Mouse (Mus musculus) liver, embryonic 11.5 days (tissue): ENCODE data around the gene Col24a1. TPM values are rescaled to one million over a fixed set of nuclear protein-coding genes. Genes with fewer than 3 reads are reported as not detected.

Experiments used
- ATAC-seq: fragments of 200-750 bp; cut with Nextera tagmentation; replicated peaks from 2 replicates; pipeline ENCODE4 v1.8.0; 2017; ENCODE audit warnings: moderate number of reproducible peaks, mild to moderate bottlenecking, moderate TSS enrichment, moderate library complexity; ENCODE audit not compliant: low FRiP score
- DNase-seq: peaks from one replicate; pipeline ENCODE4 v3.0.0-alpha.2; 2017; ENCODE audit warnings: low spot score
- H3K27ac ChIP-seq: fragments of 300-500 bp; sonication (generic); 2 replicates; pipeline ENCODE4 v1.5.1; 2014; ENCODE audit warnings: mild to moderate bottlenecking, low read depth, low read length, control low read depth
- H3K27me3 ChIP-seq: fragments of 300-500 bp; sonication (generic); replicated peaks from 2 replicates; pipeline ENCODE4 v1.6.1; 2014; ENCODE audit warnings: low read length, mixed read lengths; ENCODE audit not compliant: control insufficient read depth, insufficient read depth
- H3K36me3 ChIP-seq: fragments of 300-500 bp; sonication (generic); 2 replicates; pipeline ENCODE4 v1.6.1; 2014; ENCODE audit warnings: mild to moderate bottlenecking, low read length, moderate library complexity, mixed read lengths; ENCODE audit not compliant: control insufficient read depth, insufficient read depth
- H3K4me1 ChIP-seq: fragments of 300-500 bp; sonication (generic); replicated peaks from 2 replicates; pipeline ENCODE4 v1.6.1; 2014; ENCODE audit warnings: low read length, mixed read lengths; ENCODE audit not compliant: control insufficient read depth, insufficient read depth
- H3K4me2 ChIP-seq: fragments of 300-500 bp; sonication (generic); 2 replicates; pipeline ENCODE4 v1.6.1; 2014; ENCODE audit warnings: mild to moderate bottlenecking, control low read depth, moderate library complexity
- H3K4me3 ChIP-seq: fragments of 300-500 bp; sonication (generic); 2 replicates; pipeline ENCODE4 v1.5.1; 2014; ENCODE audit warnings: low read depth, low read length, control low read depth
- H3K9ac ChIP-seq: fragments of 300-500 bp; sonication (generic); 2 replicates; pipeline ENCODE4 v1.6.1; 2014; ENCODE audit warnings: low read depth, low read length, control low read depth
- H3K9me3 ChIP-seq: fragments of 300-500 bp; sonication (generic); 2 replicates; pipeline ENCODE4 v1.6.1; 2016; ENCODE audit warnings: low read length, inconsistent platforms, mixed read lengths; ENCODE audit not compliant: control insufficient read depth
- WGBS: fragments of 180-500 bp; shearing (Covaris S2); extraction: QIAGEN DNeasy Blood & Tissue Kit; methylation state at CpG from one replicate; pipeline ENCODE4 v1.1.7; 2014; 5-methylcytosine and 5-hydroxymethylcytosine counted together
- polyA plus RNA-seq: library from polyadenylated mRNA; unstranded; fragments of >200 nt; fragmentation: Nextera tagmentation; extraction: Ambion mirVana; gene quantifications from 2 replicates; pipeline ENCODE4 v1.2.1, GENCODE M21; 2014

Col24a1 gene
- polyA plus RNA-seq, 1 experiment from 2014 or later: 0.64 TPM

DNA sequence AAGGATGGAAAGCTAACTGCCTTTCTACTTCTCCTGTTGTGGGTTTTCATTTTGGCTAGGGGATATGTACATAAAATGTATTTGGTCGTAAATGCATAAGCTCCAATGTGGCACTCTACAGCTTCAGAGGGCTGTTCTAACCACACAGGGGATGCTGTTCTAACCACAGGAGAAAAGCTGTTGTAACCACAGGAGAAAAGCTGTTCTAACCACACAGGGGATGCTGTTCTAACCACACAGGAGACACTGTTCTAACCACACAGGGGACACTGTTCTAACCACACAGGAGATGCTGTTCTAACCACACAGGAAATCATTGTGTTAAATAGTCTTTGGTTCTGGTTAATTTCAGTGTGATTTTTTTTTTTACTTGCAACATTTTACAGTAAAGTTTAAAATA lies 245.6 kb downstream of the Col24a1 start:
- Histone ChIP-seq H3K4me2 (no peak overlapping the region), H3K36me3 (no peaks in the 10 kb centered on the region), H3K9me3 (no peaks in the 10 kb centered on the region), H3K27me3 (no peaks in the 10 kb centered on the region), H3K4me3 (no peak overlapping the region), H3K4me1 (no peaks in the 10 kb centered on the region), H3K27ac (no peak overlapping the region), H3K9ac (no peak overlapping the region)
- ATAC-seq (no peak), DNase-seq (no peak)
- 49% methylated on average over 1 of the region's 1 CpGs for WGBS

DNA sequence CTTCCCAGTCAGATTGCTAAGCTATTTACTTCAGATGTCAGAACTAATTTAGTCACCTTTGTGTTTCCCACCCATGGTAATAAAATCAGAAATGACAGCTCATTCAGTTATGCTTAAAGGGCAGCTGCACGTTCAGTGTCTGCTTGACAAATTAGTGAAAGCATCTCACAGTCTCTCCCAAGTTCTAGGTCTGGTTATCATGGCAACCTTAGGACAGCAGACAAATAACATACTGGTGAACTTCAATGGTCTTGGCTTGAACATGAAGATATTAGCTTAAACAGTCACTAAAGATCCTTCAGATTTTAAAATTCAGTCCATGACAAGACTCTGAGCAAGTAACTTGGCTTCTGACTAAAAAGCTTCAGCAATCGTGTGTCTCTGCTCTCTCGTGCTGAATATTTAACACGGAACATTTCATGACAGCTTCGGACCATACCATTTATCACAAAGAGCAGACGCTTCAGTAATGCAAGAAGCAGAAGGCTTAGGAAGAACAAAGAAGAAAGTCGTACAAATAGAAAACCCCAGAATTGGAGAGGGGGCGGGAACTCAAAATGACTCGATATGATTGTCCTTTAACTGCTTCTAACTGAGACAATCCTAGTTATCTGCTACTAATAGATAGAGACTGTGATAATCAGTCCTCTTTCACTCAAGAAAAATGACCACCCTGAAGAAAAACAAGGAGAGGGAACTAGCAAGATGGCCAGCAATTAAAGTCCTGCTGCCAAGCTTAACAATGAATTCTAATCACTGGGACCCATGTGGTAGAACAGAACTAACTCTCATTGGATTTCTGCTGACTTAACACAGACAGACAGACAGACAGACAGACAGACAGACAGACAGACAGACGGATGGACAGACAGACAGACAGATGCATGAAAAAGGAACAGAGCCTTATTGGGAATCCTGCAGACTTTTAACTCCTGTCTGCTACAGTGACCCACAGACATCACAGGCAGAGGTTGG lies 256.5 kb downstream of the Col24a1 start:
- Histone ChIP-seq H3K4me2 (no peak overlapping the region), H3K9ac (no peak overlapping the region), H3K4me3 (no peak overlapping the region), H3K27me3 (no peaks in the 10 kb centered on the region), H3K27ac (no peak overlapping the region), H3K36me3 (no peaks in the 10 kb centered on the region), H3K4me1 (no peaks in the 10 kb centered on the region), H3K9me3 (no peaks in the 10 kb centered on the region)
- DNase-seq (no peak), ATAC-seq (no peak)
- WGBS: 83% methylated on average over 10 of the region's 10 CpGs

DNA sequence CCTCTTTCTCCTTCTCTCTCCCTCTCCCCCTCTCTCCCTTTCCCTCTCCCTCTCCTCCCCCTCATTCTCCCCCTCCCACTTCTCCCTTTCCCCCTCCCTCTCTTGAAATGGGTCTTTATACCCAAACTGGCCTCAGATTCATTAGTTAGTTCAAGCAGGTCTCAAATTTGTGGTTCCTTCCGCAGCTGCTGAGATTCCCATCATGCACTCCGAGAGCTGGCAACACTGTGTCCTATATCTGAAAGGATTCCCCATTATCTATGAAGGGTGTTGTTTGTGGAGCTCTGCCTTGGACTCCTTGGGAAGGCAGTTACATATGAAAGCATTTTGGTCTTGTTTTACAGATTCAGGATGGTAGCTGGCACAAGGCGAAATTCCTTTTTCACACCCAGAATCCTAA lies 257.9 kb downstream of the Col24a1 start:
- no peak overlapping the region for H3K4me3 ChIP-seq
- no peak overlapping the region for H3K9ac ChIP-seq
- no peak overlapping the region for H3K4me2 ChIP-seq
- H3K9me3 ChIP-seq: no peaks in the 10 kb centered on the region
- ATAC-seq (no peak), DNase-seq (no peak)
- H3K27me3 ChIP-seq: no peaks in the 10 kb centered on the region
- 75% methylated on average over 3 of the region's 3 CpGs for WGBS
- no peaks in the 10 kb centered on the region for H3K4me1 ChIP-seq
- no peaks in the 10 kb centered on the region for H3K36me3 ChIP-seq
- H3K27ac ChIP-seq: no peak overlapping the region

DNA sequence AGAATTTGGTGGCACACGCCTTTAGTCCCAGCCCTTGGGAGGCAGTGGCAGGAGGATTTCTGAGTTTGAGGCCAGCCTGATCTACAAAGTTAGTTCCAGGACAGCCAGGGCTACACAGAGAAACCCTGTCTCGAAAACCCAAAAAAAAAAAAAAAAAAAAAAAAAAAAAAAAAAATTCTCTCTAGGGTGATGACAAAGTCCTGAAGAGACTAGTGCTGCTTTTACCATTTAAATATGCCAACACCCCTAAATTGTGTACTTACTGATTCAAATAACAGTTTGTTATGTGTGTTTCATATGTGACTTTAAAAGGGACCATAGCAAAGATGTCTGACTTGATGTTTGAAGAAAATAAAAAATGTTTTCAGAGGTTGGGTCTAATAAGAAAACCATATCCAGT lies 262.1 kb downstream of the Col24a1 start:
- Histone ChIP-seq H3K27me3 (no peaks in the 10 kb centered on the region), H3K36me3 (no peaks in the 10 kb centered on the region), H3K4me3 (no peak overlapping the region), H3K27ac (no peak overlapping the region), H3K9ac (no peak overlapping the region), H3K9me3 (no peaks in the 10 kb centered on the region), H3K4me2 (no peak overlapping the region), H3K4me1 (no peaks in the 10 kb centered on the region)
- WGBS: 59% methylated on average over 2 of the region's 2 CpGs
- DNase-seq (no peak), ATAC-seq (no peak)

DNA sequence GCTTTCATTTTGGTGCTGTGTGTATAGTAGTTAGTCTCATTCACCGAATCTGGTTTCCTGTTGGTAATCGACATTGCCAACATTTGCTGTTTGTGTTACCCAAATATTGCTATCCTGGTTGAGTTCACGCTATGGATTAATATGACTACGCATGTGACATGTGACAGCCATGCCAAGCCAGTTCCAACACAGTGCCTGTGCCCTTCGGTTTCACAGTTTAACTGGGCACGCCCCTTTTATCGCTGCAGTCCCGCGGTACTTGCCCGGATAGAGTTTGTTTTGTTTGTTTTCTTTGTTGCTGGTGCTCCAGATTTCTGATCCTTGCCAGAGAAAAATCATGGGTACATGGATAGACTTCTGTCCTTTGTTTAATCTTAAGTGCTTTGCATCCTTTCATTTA lies 263.9 kb downstream of the Col24a1 start:
- no peak for ATAC-seq
- Histone ChIP-seq H3K27ac (no peak overlapping the region), H3K4me2 (no peak overlapping the region), H3K9ac (no peak overlapping the region), H3K27me3 (no peaks in the 10 kb centered on the region), H3K36me3 (no peaks in the 10 kb centered on the region), H3K4me1 (no peaks in the 10 kb centered on the region), H3K4me3 (no peak overlapping the region), H3K9me3 (no peaks in the 10 kb centered on the region)
- DNase-seq: no peak
- 88% methylated on average over 10 of the region's 10 CpGs for WGBS

DNA sequence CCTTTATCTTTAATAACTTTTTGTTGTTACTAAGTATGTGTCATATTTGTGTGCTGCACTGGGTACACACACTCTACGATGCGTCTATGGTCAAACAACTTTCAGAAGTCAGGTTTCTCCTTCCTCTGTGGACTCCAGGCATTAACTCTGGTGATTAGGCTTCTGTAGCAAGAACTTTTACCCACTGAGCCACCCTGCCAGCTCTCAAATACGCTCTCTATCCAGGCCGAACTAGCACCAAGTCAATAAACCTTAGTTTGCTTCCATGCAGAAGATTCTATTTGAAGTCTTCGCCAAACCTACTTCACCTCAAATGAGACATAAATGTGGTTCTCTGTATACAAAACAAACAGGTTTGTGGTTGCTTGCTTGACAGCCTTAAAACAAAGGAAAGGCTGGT lies 267.4 kb downstream of the Col24a1 start:
- peaks cover 3% of the 10 kb centered on the region; the same call in 1 of the 2 replicates for H3K9me3 ChIP-seq
- no peak overlapping the region for H3K4me3 ChIP-seq
- ATAC-seq: no peak
- no peaks in the 10 kb centered on the region for H3K27me3 ChIP-seq
- H3K36me3 ChIP-seq: no peaks in the 10 kb centered on the region
- WGBS: 87% methylated on average over 5 of the region's 5 CpGs
- no peaks in the 10 kb centered on the region for H3K4me1 ChIP-seq
- DNase-seq: no peak
- H3K27ac ChIP-seq: no peak overlapping the region
- no peak overlapping the region for H3K9ac ChIP-seq
- no peak overlapping the region for H3K4me2 ChIP-seq

DNA sequence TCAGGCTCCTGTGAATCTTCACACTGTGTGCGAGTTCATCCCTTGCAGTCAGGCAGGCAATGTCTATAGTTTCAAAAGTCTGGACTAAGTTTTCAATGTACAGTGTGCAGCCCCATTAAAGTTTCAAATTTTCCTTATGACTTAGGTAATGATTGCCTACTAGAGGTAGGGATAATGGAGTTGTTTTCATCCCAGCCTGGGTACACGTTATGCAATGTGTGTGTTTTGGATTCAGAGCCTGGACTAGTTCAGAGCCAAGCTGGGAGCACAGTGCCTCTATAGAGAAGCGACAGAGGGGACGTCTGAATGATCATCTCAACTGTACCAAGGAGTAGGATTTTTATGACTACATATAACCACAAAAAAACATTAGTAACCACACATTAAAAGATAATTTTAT lies 267.8 kb downstream of the Col24a1 start:
- H3K4me2 ChIP-seq: no peak overlapping the region
- no peaks in the 10 kb centered on the region for H3K36me3 ChIP-seq
- no peak overlapping the region for H3K4me3 ChIP-seq
- H3K4me1 ChIP-seq: no peaks in the 10 kb centered on the region
- WGBS: 74% methylated on average over 4 of the region's 4 CpGs
- no peak overlapping the region for H3K27ac ChIP-seq
- peaks cover 3% of the 10 kb centered on the region; the same call in 1 of the 2 replicates for H3K9me3 ChIP-seq
- DNase-seq: no peak
- H3K27me3 ChIP-seq: no peaks in the 10 kb centered on the region
- no peak overlapping the region for H3K9ac ChIP-seq
- ATAC-seq: no peak

DNA sequence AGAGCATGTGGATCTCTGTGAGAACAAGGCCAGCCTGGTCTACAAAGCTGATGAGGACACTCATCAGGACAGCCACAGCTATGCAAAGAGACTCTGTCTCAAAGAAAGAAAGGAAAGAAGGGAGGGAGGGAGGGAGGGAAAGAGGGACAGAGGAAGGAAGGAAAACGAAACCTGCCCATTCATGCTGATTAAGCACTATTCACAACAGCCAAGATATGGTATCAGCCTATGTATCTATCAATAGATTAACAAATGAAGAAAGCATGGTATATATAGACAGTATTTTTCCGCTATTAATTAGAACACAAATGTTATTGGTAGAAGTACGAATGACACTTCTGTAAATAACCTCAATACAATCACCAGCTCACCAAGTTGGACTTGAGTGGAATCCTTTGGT lies 282.2 kb downstream of the Col24a1 start:
- no peak for DNase-seq
- no peaks in the 10 kb centered on the region for H3K27me3 ChIP-seq
- H3K9ac ChIP-seq: no peak overlapping the region
- H3K4me2 ChIP-seq: no peak overlapping the region
- peaks cover 10% of the 10 kb centered on the region for H3K4me1 ChIP-seq
- H3K27ac ChIP-seq: no peak overlapping the region
- H3K9me3 ChIP-seq: no peaks in the 10 kb centered on the region
- ATAC-seq: no peak
- no peak overlapping the region for H3K4me3 ChIP-seq
- WGBS: 78% methylated on average over 3 of the region's 3 CpGs
- H3K36me3 ChIP-seq: peaks cover 14% of the 10 kb centered on the region

DNA sequence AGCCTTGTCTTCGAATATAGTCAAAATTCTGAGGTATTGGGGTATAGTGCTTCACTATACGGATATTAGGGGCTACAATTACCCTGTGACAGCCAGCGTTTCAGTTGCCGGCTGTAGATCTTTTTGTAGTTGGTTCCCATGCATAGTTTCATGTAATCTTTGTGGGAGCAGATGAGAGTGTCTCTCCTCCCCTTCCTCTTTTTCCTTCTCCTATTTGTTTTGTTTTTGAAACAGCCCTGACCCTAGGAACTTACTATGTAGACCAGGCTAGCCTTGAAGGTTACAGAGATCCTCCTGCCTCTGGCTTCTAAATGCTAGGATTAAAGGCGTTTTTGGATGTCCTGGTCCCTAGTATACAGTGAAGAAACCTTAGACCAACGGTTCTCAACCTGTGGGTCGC lies 283.1 kb downstream of the Col24a1 start:
- no peaks in the 10 kb centered on the region for H3K27me3 ChIP-seq
- no peaks in the 10 kb centered on the region for H3K9me3 ChIP-seq
- H3K9ac ChIP-seq: no peak overlapping the region
- peaks cover 10% of the 10 kb centered on the region for H3K4me1 ChIP-seq
- H3K36me3 ChIP-seq: peaks cover 17% of the 10 kb centered on the region
- H3K4me2 ChIP-seq: peak overlapping the region; percentile 88; the same call in 1 of the 2 replicates
- 73% methylated on average over 7 of the region's 7 CpGs for WGBS
- H3K4me3 ChIP-seq: no peak overlapping the region
- ATAC-seq (peak; percentile 8; the same call in 1 of the 2 replicates), DNase-seq (no peak)
- no peak overlapping the region for H3K27ac ChIP-seq
